ENCODE assay signal across 18 mouse cellular contexts in genomic region chr13:63911617-63912016, GRCm38 (mm10).
A peak's percentile ranks its signal among the peaks of the same experiment; 100 is the strongest.
DNase-seq lines count a peak whose midpoint lies in the region; ATAC-seq and TF ChIP-seq lines count a peak whose summit lies in the region.
"Had no signal": no experiment of that assay in that cellular context is flagged by ENCODE, and none has a peak within 500 bp of the region (broad histone marks: within the 10 kb centered on the region; RNA-seq: fewer than 3 reads in every experiment).

No protein-coding gene starts in this region.

- no peak for TF ChIP-seq CTCF in lung, embryonic 14.5 days (IDR thresholded peaks at IDR 0.05; ENCODE audit: low read depth)
- no peak for TF ChIP-seq CTCF in stomach, postnatal 0 days (IDR thresholded peaks at IDR 0.05; ENCODE audit: low read depth)

- peak overlapping the region in 1 of 2 experiments; percentile 53; a peak in 1 of 4 replicates for H3K27ac ChIP-seq in heart, embryonic 14.5 days (replicated peaks in 1 of 2; ENCODE audit: control insufficient read depth in 1 of 2, insufficient read depth in 1 of 2, low read depth in 2 of 2, low read length in 2 of 2)
- H3K27ac ChIP-seq in lung, embryonic 14.5 days (ENCODE audit: low read depth), result peak overlapping the region; percentile 72
- peak overlapping the region; percentile 58; the same call in 1 of the 2 replicates for H3K27ac ChIP-seq in limb, embryonic 10.5 days
- peak overlapping the region; percentile 40; the same call in 1 of the 2 replicates for H3K27ac ChIP-seq in stomach, postnatal 0 days (replicated peaks)
- H3K27ac ChIP-seq: hindbrain, postnatal 0 days; midbrain, embryonic 13.5 days had no signal

- no peaks in the 10 kb centered on the region for H3K36me3 ChIP-seq in heart, embryonic 14.5 days (ENCODE audit: control insufficient read depth, insufficient read depth, low read length)
- no peaks in the 10 kb centered on the region for H3K36me3 ChIP-seq in lung, embryonic 14.5 days (ENCODE audit: insufficient read depth)
- no peaks in the 10 kb centered on the region for H3K36me3 ChIP-seq in limb, embryonic 10.5 days
- no peaks in the 10 kb centered on the region for H3K36me3 ChIP-seq in stomach, postnatal 0 days (ENCODE audit: control insufficient read depth, insufficient read depth, low read length)
- H3K36me3 ChIP-seq: midbrain, embryonic 13.5 days had no signal

- H3K4me3 ChIP-seq in heart, embryonic 14.5 days (ENCODE audit: control insufficient read depth in 1 of 2, insufficient read depth in 1 of 2, low read depth in 1 of 2, low read length in 2 of 2), result no peak overlapping the region
- H3K4me3 ChIP-seq in lung, embryonic 14.5 days (ENCODE audit: low read depth, low read length), result no peak overlapping the region
- no peak overlapping the region for H3K4me3 ChIP-seq in limb, embryonic 10.5 days
- no peak overlapping the region for H3K4me3 ChIP-seq in stomach, postnatal 0 days (ENCODE audit: low read depth, low read length)
- H3K4me3 ChIP-seq: midbrain, embryonic 13.5 days had no signal

- no peak for ATAC-seq in heart, embryonic 14.5 days (ENCODE audit: insufficient number of reproducible peaks, insufficient read depth, low FRiP score, low read depth)
- ATAC-seq in lung, embryonic 14.5 days (ENCODE audit: insufficient read depth), result peak; percentile 50; the same call in 1 of the 2 replicates
- ATAC-seq in stomach, postnatal 0 days (ENCODE audit: low FRiP score, low TSS enrichment), result no peak
- ATAC-seq: hindbrain, postnatal 0 days; liver, postnatal 0 days; midbrain, embryonic 13.5 days had no signal

- no peak for TF ChIP-seq EP300 in stomach, postnatal 0 days (optimal IDR thresholded peaks at IDR 0.05)

- WGBS in heart, embryonic 14.5 days, result 43% methylated on average over 3 of the region's 3 CpGs
- WGBS in lung, embryonic 14.5 days, result 32% methylated on average over 3 of the region's 3 CpGs
- WGBS in limb, embryonic 10.5 days, result 58% methylated on average over 3 of the region's 3 CpGs
- WGBS in stomach, postnatal 0 days, result 55% methylated on average over 3 of the region's 3 CpGs

- H3K4me1 ChIP-seq in heart, embryonic 14.5 days (ENCODE audit: control insufficient read depth in 2 of 2, insufficient read depth in 2 of 2, low read length in 2 of 2), result peaks cover 5 to 15% of the 10 kb centered on the region in 2 experiments
- peaks cover 24% of the 10 kb centered on the region for H3K4me1 ChIP-seq in lung, embryonic 14.5 days (ENCODE audit: insufficient read depth)
- peaks cover 20% of the 10 kb centered on the region for H3K4me1 ChIP-seq in limb, embryonic 10.5 days
- 0 out of 2 replicates have a peak, but pooled peaks cover 2% of the 10 kb centered on the region for H3K4me1 ChIP-seq in stomach, postnatal 0 days (replicated peaks; ENCODE audit: control insufficient read depth, insufficient read depth)
- H3K4me1 ChIP-seq: midbrain, embryonic 13.5 days had no signal

- H3K4me2 ChIP-seq in heart, embryonic 14.5 days (ENCODE audit: low read length), result no peak overlapping the region
- H3K4me2 ChIP-seq in lung, embryonic 14.5 days, result no peak overlapping the region
- no peak overlapping the region for H3K4me2 ChIP-seq in stomach, postnatal 0 days (replicated peaks; ENCODE audit: low read depth)
- H3K4me2 ChIP-seq: midbrain, embryonic 13.5 days had no signal

- H3K9ac ChIP-seq in heart, embryonic 14.5 days (ENCODE audit: low read length), result peak overlapping the region; percentile 25; the same call in 1 of the 2 replicates
- H3K9ac ChIP-seq in lung, embryonic 14.5 days, result no peak overlapping the region
- H3K9ac ChIP-seq in stomach, postnatal 0 days (ENCODE audit: low read length), result no peak overlapping the region
- H3K9ac ChIP-seq: liver, postnatal 0 days; midbrain, embryonic 13.5 days had no signal

- no peaks in the 10 kb centered on the region for H3K9me3 ChIP-seq in heart, embryonic 14.5 days (ENCODE audit: control insufficient read depth, low read length)
- no peaks in the 10 kb centered on the region for H3K9me3 ChIP-seq in lung, embryonic 14.5 days (ENCODE audit: low read depth, low read length)
- H3K9me3 ChIP-seq in limb, embryonic 10.5 days (replicated peaks), result no peaks in the 10 kb centered on the region
- H3K9me3 ChIP-seq in stomach, postnatal 0 days (ENCODE audit: control insufficient read depth, low read length), result no peaks in the 10 kb centered on the region
- H3K9me3 ChIP-seq: midbrain, embryonic 13.5 days had no signal

- DNase-seq in heart, adult 8-10 months (ENCODE audit: low spot score), result no peak
- peak; percentile 68 for DNase-seq in lung, embryonic 14.5 days
- DNase-seq in lung, postnatal 10 days, result no peak
- DNase-seq in limb, embryonic 10.5 days (ENCODE audit: low spot score), result peak; percentile 25
- no peak for DNase-seq in stomach, postnatal 0 days (ENCODE audit: low spot score)
- DNase-seq in layer of hippocampus, adult 9-10 months (ENCODE audit: low spot score), result no peak
- DNase-seq: adrenal gland, postnatal 10 days; B cell, adult 2 months; cerebellum, adult 2 months; kidney, postnatal 10 days; layer of hippocampus, adult 9-11 months; liver; liver, postnatal 0 days; right cerebral cortex, postnatal 14 days; thymus, adult 18-20 months had no signal

- no peaks in the 10 kb centered on the region for H3K27me3 ChIP-seq in heart, embryonic 14.5 days (ENCODE audit: control insufficient read depth, insufficient read depth, low read length)
- no peaks in the 10 kb centered on the region for H3K27me3 ChIP-seq in lung, embryonic 14.5 days (ENCODE audit: insufficient read depth, low read length)
- H3K27me3 ChIP-seq in limb, embryonic 10.5 days (ENCODE audit: low read depth, poor library complexity, severe bottlenecking), result peaks cover 1% of the 10 kb centered on the region; the same call in 1 of the 2 replicates
- no peaks in the 10 kb centered on the region for H3K27me3 ChIP-seq in stomach, postnatal 0 days (ENCODE audit: control insufficient read depth, insufficient read depth, low read length)

Comparison
In these comparisons a context has a peak if more than half of its experiments do, and no peak if none do; other contexts are left out.
1. DNase-seq: peak in lung, embryonic 14.5 days (single experiment) and limb, embryonic 10.5 days (single experiment); none in heart, adult 8-10 months (single experiment), lung, postnatal 10 days (single experiment), stomach, postnatal 0 days (single experiment) and layer of hippocampus, adult 9-10 months (single experiment).